Mouse (Mus musculus) erythroblast, embryonic 14.5 days (primary cell): ENCODE measurements at regions not wholly inside any gene's neighbourhood (a gene's known extent, or its start where the extent isn't known, plus 50 kb on each side); places are given as distances from the start of the nearest gene placed in this dataset.

Experiments
- GATA1 ChIP-seq: IDR thresholded peaks from 2 replicates; pipeline ENCODE4 v1.6.1; 2012; ENCODE audit warnings: low read length, inconsistent platforms, mixed read lengths
- TAL1 ChIP-seq: IDR thresholded peaks from 3 replicates; pipeline ENCODE4 v1.6.1; 2012; ENCODE audit warnings: low read length, inconsistent platforms, mixed read lengths

DNA sequence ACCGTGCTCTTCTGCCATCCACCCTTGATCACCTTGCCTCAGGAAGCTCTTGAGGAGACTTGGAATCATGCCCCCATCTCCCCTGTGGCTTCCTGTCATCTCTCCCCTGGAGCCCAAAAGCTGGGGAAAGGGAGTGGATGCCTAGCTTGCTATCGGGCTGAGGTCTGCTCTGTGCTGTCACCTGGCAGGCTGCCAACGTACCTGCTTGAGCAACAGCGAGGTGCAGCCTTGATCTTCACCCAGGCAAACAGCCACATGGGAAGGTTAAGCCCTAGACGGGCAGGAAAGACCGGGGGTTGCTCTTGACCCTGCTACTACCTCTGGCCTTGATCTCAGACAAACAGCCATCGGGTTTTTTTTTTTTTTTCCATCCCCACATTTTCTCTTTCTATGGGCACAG is 90.9 kb upstream of the Hes1 start:
- TF ChIP-seq TAL1 (no peak), GATA1 (no peak)
